Mouse (Mus musculus) cerebellum, adult 9-10 months (tissue): ENCODE results near the gene 8030411F24Rik.
"Not testable (repeated sequence)": the region's sequence is repeated elsewhere in the genome, so short reads cannot be mapped to it uniquely, and the experiment has no call there.

ENCODE experiments used
- DNase-seq: peaks from one replicate; pipeline ENCODE4 v3.0.0; 2022

The 8030411F24Rik gene

GRCm38 (mm10) chr2:148781709-148782108 lies at the start of gene 8030411F24Rik:
Gene 8030411F24Rik, plus strand, starts transcription at chr2:148782009.
- DNase-seq, result no peak

GRCm38 (mm10) chr2:148732327-148733000 lies 49.3 kb upstream of the 8030411F24Rik start, which contains the start of gene Napb:
Gene Napb, minus strand, starts transcription at chr2:148732467.
- peak; percentile 97 for DNase-seq

GRCm38 (mm10) chr2:148743001-148743400 lies 38.8 kb upstream of the 8030411F24Rik start:
- DNase-seq, result peak; percentile 97

- DNase-seq, result peak; percentile 52
Measured at GRCm38 (mm10) chr2:148743846-148744407, 37.9 kb upstream of the 8030411F24Rik start.

- DNase-seq, result peak; percentile 18
Measured at GRCm38 (mm10) chr2:148750058-148750457, 31.8 kb upstream of the 8030411F24Rik start, which contains the start of gene Cstl1. Gene Cstl1, plus strand, starts transcription at chr2:148750358.

- peak; percentile 88 for DNase-seq
Measured at GRCm38 (mm10) chr2:148751893-148752813, 29.7 kb upstream of the 8030411F24Rik start.

- DNase-seq, result no peak
Measured at GRCm38 (mm10) chr2:148754310-148754846, 27.4 kb upstream of the 8030411F24Rik start.

GRCm38 (mm10) chr2:148763648-148764388 lies 18.0 kb upstream of the 8030411F24Rik start:
- no peak for DNase-seq

- DNase-seq, result not testable (repeated sequence)
Measured at GRCm38 (mm10) chr2:148771397-148771796, 10.4 kb upstream of the 8030411F24Rik start, which contains the start of gene Cst11. Gene Cst11, minus strand, starts transcription at chr2:148771497.

- DNase-seq, result no peak
Measured at GRCm38 (mm10) chr2:148789142-148789541, 7.3 kb downstream of the 8030411F24Rik start, which contains the start of gene Cst12. Gene Cst12, plus strand, starts transcription at chr2:148789361.

GRCm38 (mm10) chr2:148798485-148798884 lies 16.7 kb downstream of the 8030411F24Rik start, which contains the start of gene Cst8:
Gene Cst8, plus strand, starts transcription at chr2:148798785.
- no peak for DNase-seq

- DNase-seq, result peak; percentile 89
Measured at GRCm38 (mm10) chr2:148801491-148801921, 19.7 kb downstream of the 8030411F24Rik start.

GRCm38 (mm10) chr2:148806696-148807095 lies 24.9 kb downstream of the 8030411F24Rik start:
- DNase-seq, result no peak

GRCm38 (mm10) chr2:148819909-148820308 lies 38.1 kb downstream of the 8030411F24Rik start, which contains the start of gene Cst13:
Gene Cst13, plus strand, starts transcription at chr2:148820081.
- no peak for DNase-seq

GRCm38 (mm10) chr2:148825986-148826385 lies 44.2 kb downstream of the 8030411F24Rik start:
- no peak for DNase-seq

- DNase-seq, result no peak
Measured at GRCm38 (mm10) chr2:148834912-148835311, 53.1 kb downstream of the 8030411F24Rik start, which contains the start of gene Cst9. Gene Cst9, plus strand, starts transcription at chr2:148835147.
